Mouse (Mus musculus): ENCODE measurements around the gene Cacna1d. TPM values are rescaled to one million over a fixed set of nuclear protein-coding genes. Genes with fewer than 3 reads are reported as not detected.
A peak's percentile ranks its signal among the peaks of the same experiment; 100 is the strongest.

The Cacna1d gene
- total and polyA plus RNA-seq, 2 experiments from 2014 or later: 5.5 to 8.9 TPM

DNA sequence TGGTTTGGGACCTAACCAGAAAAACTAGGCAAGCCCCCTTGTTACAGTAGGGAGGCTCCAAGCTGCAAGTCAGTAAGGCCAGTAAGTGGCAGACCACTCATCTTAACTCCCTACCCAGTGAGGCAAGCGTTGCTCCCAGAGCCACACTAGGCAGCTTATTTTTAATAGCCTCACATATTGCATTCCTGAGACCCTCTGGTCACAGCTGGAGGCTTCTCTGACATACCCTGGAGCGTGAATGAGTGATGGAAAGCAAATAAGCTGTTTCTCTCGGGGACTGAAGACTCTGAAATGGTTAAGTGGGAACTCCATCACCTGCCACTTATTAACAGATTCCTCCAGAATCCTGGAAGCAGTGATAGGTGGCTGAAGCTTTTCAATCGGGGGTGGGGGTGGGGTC, 65.4 kb downstream of the Cacna1d start:
- H3K4me2 ChIP-seq (ENCODE audit: low read depth, low read length): no peak overlapping the region
- no peak for ATAC-seq (ENCODE audit: insufficient read depth, low read depth)
- no peak for TF ChIP-seq EP300 (IDR thresholded peaks at IDR 0.05; ENCODE audit: low read depth)
- TF ChIP-seq CTCF (IDR thresholded peaks at IDR 0.05; ENCODE audit: low read depth): no peak
- H3K36me3 ChIP-seq (replicated peaks; ENCODE audit: control insufficient read depth, insufficient read depth, low read length): no peaks in the 10 kb centered on the region
- H3K4me1 ChIP-seq (ENCODE audit: control insufficient read depth, insufficient read depth): 0 out of 2 replicates have a peak, but pooled peaks cover 10% of the 10 kb centered on the region
- no peak overlapping the region for H3K4me3 ChIP-seq (ENCODE audit: low read depth, low read length)
- WGBS: 41% methylated on average over 4 of the region's 4 CpGs
- DNase-seq (ENCODE audit: low spot score): no peak
- no peak overlapping the region for H3K27ac ChIP-seq (ENCODE audit: low read depth)
- no peaks in the 10 kb centered on the region for H3K9me3 ChIP-seq (replicated peaks; ENCODE audit: control insufficient read depth, low read length)
- H3K9ac ChIP-seq (replicated peaks; ENCODE audit: low read depth, low read length): no peak overlapping the region
- H3K27me3 ChIP-seq (ENCODE audit: control insufficient read depth, insufficient read depth, low read length): no peaks in the 10 kb centered on the region

DNA sequence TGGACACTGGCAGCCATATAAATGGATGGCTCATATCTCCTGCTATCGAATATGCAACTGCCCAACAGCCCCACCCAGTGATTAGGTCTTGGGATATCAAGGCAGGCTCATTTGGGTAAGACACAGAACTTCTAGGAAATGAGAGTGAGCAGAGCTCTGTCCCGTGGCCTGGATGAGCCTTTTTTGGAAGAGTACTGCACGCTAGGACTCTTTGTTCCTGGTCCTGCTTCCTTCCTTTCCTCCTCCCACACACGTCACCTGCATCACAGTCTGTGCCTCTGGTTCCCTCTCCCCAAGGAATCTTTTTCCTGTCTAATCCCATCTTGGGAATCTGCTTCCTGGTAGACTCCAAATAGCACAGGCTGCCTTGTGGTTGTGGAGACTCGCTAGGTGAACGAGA, 66.1 kb downstream of the Cacna1d start:
- DNase-seq (ENCODE audit: low spot score) (no peak), ATAC-seq (ENCODE audit: insufficient read depth, low read depth) (no peak)
- TF ChIP-seq CTCF (IDR thresholded peaks at IDR 0.05; ENCODE audit: low read depth) (peak; percentile 2; the same call in 1 of the 2 replicates), EP300 (IDR thresholded peaks at IDR 0.05; ENCODE audit: low read depth) (peak; percentile 24; the same call in 1 of the 2 replicates)
- Histone ChIP-seq H3K9me3 (replicated peaks; ENCODE audit: control insufficient read depth, low read length) (no peaks in the 10 kb centered on the region), H3K4me3 (ENCODE audit: low read depth, low read length) (no peak overlapping the region), H3K27ac (ENCODE audit: low read depth) (no peak overlapping the region), H3K4me2 (ENCODE audit: low read depth, low read length) (no peak overlapping the region), H3K9ac (replicated peaks; ENCODE audit: low read depth, low read length) (no peak overlapping the region), H3K36me3 (replicated peaks; ENCODE audit: control insufficient read depth, insufficient read depth, low read length) (no peaks in the 10 kb centered on the region), H3K27me3 (ENCODE audit: control insufficient read depth, insufficient read depth, low read length) (no peaks in the 10 kb centered on the region), H3K4me1 (ENCODE audit: control insufficient read depth, insufficient read depth) (0 out of 2 replicates have a peak, but pooled peaks cover 10% of the 10 kb centered on the region)
- 24% methylated on average over 6 of the region's 6 CpGs for WGBS

- Histone ChIP-seq H3K27ac (ENCODE audit: low read depth) (no peak overlapping the region), H3K9me3 (replicated peaks; ENCODE audit: control insufficient read depth, low read length) (no peaks in the 10 kb centered on the region), H3K4me3 (ENCODE audit: low read depth, low read length) (no peak overlapping the region), H3K4me2 (ENCODE audit: low read depth, low read length) (no peak overlapping the region), H3K36me3 (replicated peaks; ENCODE audit: control insufficient read depth, insufficient read depth, low read length) (no peaks in the 10 kb centered on the region), H3K9ac (replicated peaks; ENCODE audit: low read depth, low read length) (no peak overlapping the region), H3K4me1 (ENCODE audit: control insufficient read depth, insufficient read depth) (0 out of 2 replicates have a peak, but pooled peaks cover 10% of the 10 kb centered on the region), H3K27me3 (ENCODE audit: control insufficient read depth, insufficient read depth, low read length) (no peaks in the 10 kb centered on the region)
- no peak for DNase-seq (ENCODE audit: low spot score)
- no peak for ATAC-seq (ENCODE audit: insufficient read depth, low read depth)
- 87% methylated on average over 4 of the region's 4 CpGs for WGBS
- TF ChIP-seq EP300 (IDR thresholded peaks at IDR 0.05; ENCODE audit: low read depth) (no peak), CTCF (IDR thresholded peaks at IDR 0.05; ENCODE audit: low read depth) (no peak)
These were observed 66.6 kb downstream of the Cacna1d start for GRCm38 (mm10) chr14:30424638-30425037.

GRCm38 (mm10) chr14:30422376-30423140, 68.7 kb downstream of the Cacna1d start:
- Histone ChIP-seq H3K9ac (replicated peaks; ENCODE audit: low read depth, low read length) (no peak overlapping the region), H3K36me3 (replicated peaks; ENCODE audit: control insufficient read depth, insufficient read depth, low read length) (no peaks in the 10 kb centered on the region), H3K27ac (ENCODE audit: low read depth) (no peak overlapping the region), H3K9me3 (replicated peaks; ENCODE audit: control insufficient read depth, low read length) (no peaks in the 10 kb centered on the region), H3K4me1 (ENCODE audit: control insufficient read depth, insufficient read depth) (0 out of 2 replicates have a peak, but pooled peaks cover 10% of the 10 kb centered on the region), H3K4me3 (ENCODE audit: low read depth, low read length) (no peak overlapping the region), H3K4me2 (ENCODE audit: low read depth, low read length) (no peak overlapping the region), H3K27me3 (ENCODE audit: control insufficient read depth, insufficient read depth, low read length) (no peaks in the 10 kb centered on the region)
- ATAC-seq (ENCODE audit: insufficient read depth, low read depth): no peak
- DNase-seq (ENCODE audit: low spot score): no peak
- WGBS: 88% methylated on average over 7 of the region's 7 CpGs
- no peak for TF ChIP-seq EP300 (IDR thresholded peaks at IDR 0.05; ENCODE audit: low read depth)
- no peak for TF ChIP-seq CTCF (IDR thresholded peaks at IDR 0.05; ENCODE audit: low read depth)

DNA sequence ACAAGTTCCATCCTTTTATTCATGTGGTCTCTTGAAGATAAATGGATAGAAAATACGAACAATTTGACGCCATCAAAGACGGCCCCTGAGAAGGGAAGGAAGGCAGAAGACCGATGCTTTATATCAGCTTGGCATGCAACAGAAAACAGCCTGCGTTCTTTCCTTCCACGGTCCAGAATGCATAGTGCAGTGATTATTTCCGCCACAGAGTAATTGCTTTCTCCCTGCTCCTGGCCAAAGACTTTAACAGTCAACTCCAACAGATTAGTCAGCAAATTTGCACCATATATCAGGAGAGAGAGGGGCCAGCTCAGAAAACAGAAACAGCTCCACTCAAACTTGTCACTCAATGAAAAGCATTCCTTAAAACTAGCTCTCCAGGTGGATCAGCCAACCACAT, 71.8 kb downstream of the Cacna1d start:
- WGBS: 44% methylated on average over 7 of the region's 7 CpGs
- H3K4me3 ChIP-seq (ENCODE audit: low read depth, low read length): no peak overlapping the region
- DNase-seq (ENCODE audit: low spot score) (no peak), ATAC-seq (ENCODE audit: insufficient read depth, low read depth) (no peak)
- TF ChIP-seq EP300 (IDR thresholded peaks at IDR 0.05; ENCODE audit: low read depth): no peak
- no peak for TF ChIP-seq CTCF (IDR thresholded peaks at IDR 0.05; ENCODE audit: low read depth)
- no peak overlapping the region for H3K4me2 ChIP-seq (ENCODE audit: low read depth, low read length)
- H3K27ac ChIP-seq (ENCODE audit: low read depth): no peak overlapping the region
- no peaks in the 10 kb centered on the region for H3K27me3 ChIP-seq (ENCODE audit: control insufficient read depth, insufficient read depth, low read length)
- H3K9me3 ChIP-seq (replicated peaks; ENCODE audit: control insufficient read depth, low read length): no peaks in the 10 kb centered on the region
- no peak overlapping the region for H3K9ac ChIP-seq (replicated peaks; ENCODE audit: low read depth, low read length)
- H3K36me3 ChIP-seq (replicated peaks; ENCODE audit: control insufficient read depth, insufficient read depth, low read length): no peaks in the 10 kb centered on the region
- no peaks in the 10 kb centered on the region for H3K4me1 ChIP-seq (ENCODE audit: control insufficient read depth, insufficient read depth)

All from heart, postnatal 0 days (tissue).